23 mouse cellular contexts compared by ENCODE assay signal in genomic region chr5:52026148-52026547, GRCm38 (mm10).
DNase-seq lines count a peak whose midpoint lies in the region; ATAC-seq and TF ChIP-seq lines count a peak whose summit lies in the region.
"Had no signal": no experiment of that assay in that cellular context is flagged by ENCODE, and none has a peak within 500 bp of the region (broad histone marks: within the 10 kb centered on the region; RNA-seq: fewer than 3 reads in every experiment).

No protein-coding gene starts in this region.

- no peak overlapping the region for H3K9ac ChIP-seq in forebrain, postnatal 0 days
- H3K9ac ChIP-seq in hindbrain, embryonic 16.5 days (ENCODE audit: low read depth, low read length) = no peak overlapping the region
- H3K9ac ChIP-seq: forebrain, embryonic 13.5 days; hindbrain, embryonic 14.5 days; intestine, embryonic 15.5 days had no signal

- TF ChIP-seq CTCF in forebrain, postnatal 0 days (IDR thresholded peaks at IDR 0.05; ENCODE audit: low read depth) = no peak

- H3K27me3 ChIP-seq in forebrain, postnatal 0 days (ENCODE audit: insufficient read depth, low read length) = no peaks in the 10 kb centered on the region
- no peaks in the 10 kb centered on the region for H3K27me3 ChIP-seq in hindbrain, embryonic 16.5 days (replicated peaks; ENCODE audit: control insufficient read depth, insufficient read depth, low read length)
- H3K27me3 ChIP-seq: forebrain, embryonic 13.5 days; intestine, embryonic 15.5 days; Patski had no signal

- peak; percentile 53; the same call in 1 of the 2 replicates for ATAC-seq in granulocyte monocyte progenitor cell, adult 5-6 weeks (replicated peaks; ENCODE audit: poor library complexity, severe bottlenecking)
- ATAC-seq in megakaryocyte progenitor cell, adult 5-6 weeks (replicated peaks; ENCODE audit: poor library complexity) = peak; percentile 73
- no peak for ATAC-seq in forebrain, postnatal 0 days
- ATAC-seq in hindbrain, embryonic 16.5 days = no peak
- ATAC-seq: forebrain, embryonic 13.5 days; forebrain, embryonic 16.5 days; intestine, embryonic 15.5 days; Patski had no signal

- peak; percentile 23 for DNase-seq in T-cell, adult 2 months (ENCODE audit: low spot score)
- DNase-seq in gastrocnemius, adult 8-10 months (ENCODE audit: low spot score in 2 of 2) = no peak
- DNase-seq in forebrain, postnatal 0 days = no peak
- DNase-seq: adrenal gland, adult 8-10 months; adrenal gland, postnatal 25 days; cerebellum, adult 11-12 months; cerebellum, adult 8-10 months; cerebellum, postnatal 10 days; cerebellum, postnatal 36 days; gastrocnemius, adult 2 months; gastrocnemius, postnatal 36 days; heart, postnatal 36 days; kidney, adult 11 months had no signal

- H3K9me3 ChIP-seq in forebrain, postnatal 0 days (ENCODE audit: low read length) = no peaks in the 10 kb centered on the region
- H3K9me3 ChIP-seq in hindbrain, embryonic 16.5 days (ENCODE audit: control insufficient read depth, low read length) = no peaks in the 10 kb centered on the region
- H3K9me3 ChIP-seq: forebrain, embryonic 10.5 days; forebrain, embryonic 13.5 days; intestine, embryonic 15.5 days had no signal

- no peak overlapping the region for H3K27ac ChIP-seq in forebrain, postnatal 0 days (ENCODE audit: low read depth, low read length)
- no peak overlapping the region for H3K27ac ChIP-seq in hindbrain, embryonic 16.5 days (ENCODE audit: low read depth, low read length)
- H3K27ac ChIP-seq: forebrain, embryonic 10.5 days; forebrain, embryonic 13.5 days; gastrocnemius, adult 2 months; hindbrain, embryonic 14.5 days; intestine, embryonic 15.5 days had no signal

- no peak overlapping the region for H3K4me3 ChIP-seq in forebrain, postnatal 0 days (ENCODE audit: low read depth, low read length)
- no peak overlapping the region for H3K4me3 ChIP-seq in hindbrain, embryonic 16.5 days (ENCODE audit: low read length)
- H3K4me3 ChIP-seq: forebrain, embryonic 10.5 days; forebrain, embryonic 13.5 days; gastrocnemius, adult 2 months; intestine, embryonic 15.5 days had no signal

- no peaks in the 10 kb centered on the region for H3K36me3 ChIP-seq in forebrain, postnatal 0 days (ENCODE audit: insufficient read depth)
- no peaks in the 10 kb centered on the region for H3K36me3 ChIP-seq in hindbrain, embryonic 16.5 days (ENCODE audit: control insufficient read depth, insufficient read depth, low read length)
- H3K36me3 ChIP-seq: forebrain, embryonic 10.5 days; intestine, embryonic 15.5 days had no signal

- WGBS in forebrain, postnatal 0 days = 68% methylated on average over 3 of the region's 3 CpGs
- WGBS in hindbrain, embryonic 16.5 days = 72% methylated on average over 3 of the region's 3 CpGs

- no peaks in the 10 kb centered on the region for H3K4me1 ChIP-seq in forebrain, postnatal 0 days (ENCODE audit: insufficient read depth)
- H3K4me1 ChIP-seq in hindbrain, embryonic 16.5 days (ENCODE audit: control insufficient read depth, insufficient read depth, low read depth, low read length) = no peaks in the 10 kb centered on the region
- H3K4me1 ChIP-seq: forebrain, embryonic 10.5 days; intestine, embryonic 15.5 days had no signal

- no peak overlapping the region for H3K4me2 ChIP-seq in forebrain, postnatal 0 days (ENCODE audit: low read depth)
- H3K4me2 ChIP-seq in hindbrain, embryonic 16.5 days (ENCODE audit: low read length) = no peak overlapping the region
- H3K4me2 ChIP-seq: forebrain, embryonic 13.5 days; heart, embryonic 11.5 days; hindbrain, embryonic 14.5 days; intestine, embryonic 15.5 days had no signal

Comparison
In these comparisons a context has a peak if more than half of its experiments do, and no peak if none do; other contexts are left out.
1. ATAC-seq: peak in granulocyte monocyte progenitor cell, adult 5-6 weeks (single experiment) and megakaryocyte progenitor cell, adult 5-6 weeks (single experiment); none in forebrain, postnatal 0 days (single experiment) and hindbrain, embryonic 16.5 days (single experiment).